Mouse (Mus musculus): ENCODE data around the gene Prkag1. TPM values are rescaled to one million over a fixed set of nuclear protein-coding genes. Genes with fewer than 3 reads are reported as not detected.

Gene Prkag1
- polyA plus RNA-seq, 1 experiment from 2014 or later, result 40.2 TPM

GRCm38 (mm10) chr15:98863451-98863958 is 32.2 kb upstream of the Prkag1 start:
- 95% methylated on average over 12 of the region's 12 CpGs for WGBS (ENCODE audit: missing documents)
- Histone ChIP-seq H3K27ac (no peak overlapping the region), H3K4me3 (ENCODE audit: inconsistent target) (no peak overlapping the region)

GRCm38 (mm10) chr15:98861701-98862410 is 30.5 kb upstream of the Prkag1 start:
- WGBS (ENCODE audit: missing documents), result 95% methylated on average over 15 of the region's 21 CpGs
- H3K36me3 ChIP-seq (ENCODE audit: inconsistent target), result peaks cover 97% of the 10 kb centered on the region
- no peak overlapping the region for H3K27ac ChIP-seq
- H3K79me2 ChIP-seq (ENCODE audit: inconsistent target), result peaks cover 54% of the 10 kb centered on the region
- H3K4me3 ChIP-seq (ENCODE audit: inconsistent target), result no peak overlapping the region

More at GRCm38 (mm10) chr15:98863451-98863958, 32.2 kb upstream of the Prkag1 start:
- Histone ChIP-seq H3K79me2 (ENCODE audit: inconsistent target) (peaks cover 70% of the 10 kb centered on the region), H3K36me3 (ENCODE audit: inconsistent target) (peaks cover 81% of the 10 kb centered on the region)

- Histone ChIP-seq H3K4me3 (ENCODE audit: inconsistent target) (no peak overlapping the region), H3K79me2 (ENCODE audit: inconsistent target) (peaks cover 44% of the 10 kb centered on the region), H3K36me3 (ENCODE audit: inconsistent target) (peaks cover 98% of the 10 kb centered on the region), H3K27ac (no peak overlapping the region)
- 97% methylated on average over 17 of the region's 18 CpGs for WGBS (ENCODE audit: missing documents)
Observed at GRCm38 (mm10) chr15:98860921-98861320, 29.6 kb upstream of the Prkag1 start.

GRCm38 (mm10) chr15:98859319-98860043 is 28.2 kb upstream of the Prkag1 start:
- WGBS (ENCODE audit: missing documents), result 96% methylated on average over 9 of the region's 9 CpGs
- Histone ChIP-seq H3K27ac (no peak overlapping the region), H3K4me3 (ENCODE audit: inconsistent target) (no peak overlapping the region), H3K79me2 (ENCODE audit: inconsistent target) (peaks cover 30% of the 10 kb centered on the region; the same call in 1 of the 2 replicates), H3K36me3 (ENCODE audit: inconsistent target) (peaks cover 98% of the 10 kb centered on the region)

DNA sequence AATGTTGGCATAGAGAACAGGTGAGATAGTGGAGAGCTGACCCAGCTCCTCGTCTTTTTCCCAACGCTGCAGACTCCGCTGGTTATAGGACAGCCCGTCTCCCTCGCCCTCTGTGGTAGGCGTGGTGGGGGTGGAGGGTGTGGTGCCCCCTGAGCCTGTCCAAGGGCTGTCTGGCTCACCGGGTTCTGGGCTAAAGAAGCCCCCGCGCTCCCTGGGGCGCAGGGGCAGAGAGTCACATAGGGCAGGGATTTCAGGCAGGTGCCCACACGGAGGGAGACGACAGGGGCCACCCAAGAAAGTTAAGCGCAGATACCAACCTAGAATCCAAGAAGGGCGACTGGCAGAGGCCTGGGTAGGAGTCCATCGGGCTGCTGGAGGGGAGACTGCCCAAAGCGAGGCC is 22.9 kb upstream of the Prkag1 start:
- Histone ChIP-seq H3K27ac (no peak overlapping the region), H3K4me3 (ENCODE audit: inconsistent target) (no peak overlapping the region), H3K36me3 (ENCODE audit: inconsistent target) (peaks cover 93% of the 10 kb centered on the region), H3K79me2 (ENCODE audit: inconsistent target) (peaks cover 34% of the 10 kb centered on the region; the same call in 1 of the 2 replicates)
- 91% methylated on average over 16 of the region's 16 CpGs for WGBS (ENCODE audit: missing documents)

GRCm38 (mm10) chr15:98853161-98853937 is 22.0 kb upstream of the Prkag1 start:
- H3K4me3 ChIP-seq (ENCODE audit: inconsistent target), result no peak overlapping the region
- H3K36me3 ChIP-seq (ENCODE audit: inconsistent target), result peaks cover 93% of the 10 kb centered on the region
- H3K27ac ChIP-seq, result no peak overlapping the region
- WGBS (ENCODE audit: missing documents), result 93% methylated on average over 28 of the region's 28 CpGs
- H3K79me2 ChIP-seq (ENCODE audit: inconsistent target), result peaks cover 43% of the 10 kb centered on the region

- no peak overlapping the region for H3K27ac ChIP-seq
- H3K79me2 ChIP-seq (ENCODE audit: inconsistent target), result peaks cover 49% of the 10 kb centered on the region
- WGBS (ENCODE audit: missing documents), result 95% methylated on average over 9 of the region's 9 CpGs
- peaks cover 93% of the 10 kb centered on the region for H3K36me3 ChIP-seq (ENCODE audit: inconsistent target)
- no peak overlapping the region for H3K4me3 ChIP-seq (ENCODE audit: inconsistent target)
Observed at GRCm38 (mm10) chr15:98852733-98853132, 21.4 kb upstream of the Prkag1 start.

DNA sequence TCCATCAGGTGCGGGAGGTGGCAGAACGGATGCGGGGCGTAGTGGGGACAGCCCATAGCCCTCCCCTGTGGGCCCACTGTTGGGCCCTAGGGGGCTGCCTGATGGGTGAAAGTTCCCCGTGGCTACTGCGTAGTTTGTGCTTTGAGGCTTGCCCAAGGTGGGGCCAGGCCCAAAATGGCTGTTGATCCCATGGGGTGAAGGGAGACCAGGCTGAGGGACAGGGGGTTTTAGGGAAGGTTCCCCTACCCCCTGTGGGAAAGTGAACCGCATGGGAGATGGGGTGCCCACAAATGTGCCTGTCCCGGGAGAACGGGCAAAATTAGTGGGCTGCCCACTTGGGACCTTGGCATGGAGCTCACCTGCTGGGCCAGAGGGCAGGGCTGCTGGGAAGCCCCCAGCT is 20.8 kb upstream of the Prkag1 start:
- Histone ChIP-seq H3K27ac (no peak overlapping the region), H3K4me3 (ENCODE audit: inconsistent target) (no peak overlapping the region), H3K79me2 (ENCODE audit: inconsistent target) (peaks cover 55% of the 10 kb centered on the region), H3K36me3 (ENCODE audit: inconsistent target) (peaks cover 93% of the 10 kb centered on the region)
- 89% methylated on average over 9 of the region's 9 CpGs for WGBS (ENCODE audit: missing documents)

DNA sequence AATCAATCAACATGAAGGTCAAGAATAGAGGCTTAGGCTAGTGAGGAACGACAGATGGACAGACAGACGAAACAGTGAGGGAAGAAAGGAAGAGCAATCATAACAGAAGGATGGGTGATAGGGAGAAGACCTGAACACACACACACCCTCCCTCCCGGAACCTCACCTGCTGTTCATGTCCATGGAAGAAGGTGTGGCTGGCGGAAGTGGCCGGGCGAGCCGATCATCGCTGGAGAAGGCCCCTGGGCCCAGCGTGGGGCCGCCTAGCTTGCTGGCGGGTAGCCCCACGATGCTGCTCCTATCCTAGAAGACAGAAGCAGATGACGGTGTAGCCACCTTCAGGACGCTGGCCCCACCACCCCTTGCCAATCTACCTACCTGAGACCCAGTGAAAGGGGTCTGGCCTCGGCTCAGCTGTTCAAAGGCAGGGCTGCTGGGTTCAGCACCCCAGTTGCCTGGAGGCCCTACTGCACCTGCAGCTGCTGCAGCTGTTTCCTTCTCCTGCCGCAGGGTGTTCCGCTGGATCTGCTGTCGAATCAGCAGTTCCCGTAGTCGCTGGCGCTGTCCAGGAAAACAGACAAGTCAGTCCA is 20.0 kb upstream of the Prkag1 start:
- H3K27ac ChIP-seq, result no peak overlapping the region
- WGBS (ENCODE audit: missing documents), result 94% methylated on average over 21 of the region's 21 CpGs
- H3K4me3 ChIP-seq (ENCODE audit: inconsistent target), result no peak overlapping the region
- peaks cover 60% of the 10 kb centered on the region for H3K79me2 ChIP-seq (ENCODE audit: inconsistent target)
- peaks cover 96% of the 10 kb centered on the region for H3K36me3 ChIP-seq (ENCODE audit: inconsistent target)

DNA sequence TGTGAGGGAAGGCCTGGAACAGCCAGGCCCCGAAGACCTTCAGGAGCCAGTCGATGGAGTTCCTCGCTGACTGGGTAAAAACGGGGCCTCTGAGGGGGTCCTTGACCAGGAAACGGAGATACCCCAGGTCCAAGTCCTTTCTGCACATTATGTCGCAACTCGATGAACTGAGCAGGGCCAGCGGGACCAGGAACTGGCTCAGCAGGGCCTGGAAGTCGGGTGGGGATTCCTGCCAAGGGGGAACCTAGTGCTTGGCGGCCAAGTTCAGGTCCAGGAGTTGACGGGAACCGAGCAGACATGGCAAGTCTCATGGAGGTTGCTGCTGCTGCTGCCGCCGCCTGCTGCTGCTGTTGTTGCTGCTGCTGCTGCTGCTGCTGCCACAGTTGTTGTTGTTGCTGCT is 19.3 kb upstream of the Prkag1 start:
- H3K27ac ChIP-seq, result no peak overlapping the region

DNA sequence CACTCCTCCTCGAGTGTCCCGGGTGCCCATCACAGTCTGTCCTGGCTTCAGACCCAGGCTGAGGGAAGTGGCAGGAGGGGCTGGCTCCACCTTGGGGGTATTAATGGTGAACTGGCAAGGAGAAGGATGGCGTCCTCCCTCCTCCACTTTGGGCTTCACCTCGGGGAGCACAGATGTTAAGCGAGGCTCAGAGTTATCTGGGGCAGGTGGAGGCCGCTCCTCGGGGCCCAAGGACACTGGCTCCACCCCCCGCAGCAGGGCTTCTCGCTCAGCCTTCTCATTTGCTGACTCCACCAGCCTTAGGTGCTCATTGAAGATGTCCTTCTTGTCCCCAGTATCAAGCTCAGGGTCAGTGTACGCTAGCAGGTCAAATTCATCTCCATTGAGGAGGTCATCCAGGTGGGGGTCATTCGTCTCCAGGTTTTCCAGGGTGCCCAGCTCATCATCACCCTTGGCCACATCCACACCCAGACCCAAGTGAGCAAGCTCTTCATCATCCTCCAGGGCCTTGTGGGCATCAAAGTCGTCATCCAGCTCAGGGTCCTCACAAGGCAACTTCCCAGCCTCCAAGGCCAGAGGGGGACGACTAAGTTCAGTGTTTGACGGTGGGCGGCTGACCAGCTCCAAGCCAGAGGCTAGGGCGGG is 18.8 kb upstream of the Prkag1 start:
- Histone ChIP-seq H3K36me3 (ENCODE audit: inconsistent target) (peaks cover 94% of the 10 kb centered on the region), H3K4me3 (ENCODE audit: inconsistent target) (no peak overlapping the region), H3K79me2 (ENCODE audit: inconsistent target) (peaks cover 72% of the 10 kb centered on the region), H3K27ac (no peak overlapping the region)
- 96% methylated on average over 9 of the region's 16 CpGs for WGBS (ENCODE audit: missing documents)

More for the DNA sequence above, 19.3 kb upstream of the Prkag1 start:
- WGBS (ENCODE audit: missing documents), result 88% methylated on average over 13 of the region's 14 CpGs
- peaks cover 96% of the 10 kb centered on the region for H3K36me3 ChIP-seq (ENCODE audit: inconsistent target)
- H3K4me3 ChIP-seq (ENCODE audit: inconsistent target), result no peak overlapping the region
- peaks cover 67% of the 10 kb centered on the region for H3K79me2 ChIP-seq (ENCODE audit: inconsistent target)

DNA sequence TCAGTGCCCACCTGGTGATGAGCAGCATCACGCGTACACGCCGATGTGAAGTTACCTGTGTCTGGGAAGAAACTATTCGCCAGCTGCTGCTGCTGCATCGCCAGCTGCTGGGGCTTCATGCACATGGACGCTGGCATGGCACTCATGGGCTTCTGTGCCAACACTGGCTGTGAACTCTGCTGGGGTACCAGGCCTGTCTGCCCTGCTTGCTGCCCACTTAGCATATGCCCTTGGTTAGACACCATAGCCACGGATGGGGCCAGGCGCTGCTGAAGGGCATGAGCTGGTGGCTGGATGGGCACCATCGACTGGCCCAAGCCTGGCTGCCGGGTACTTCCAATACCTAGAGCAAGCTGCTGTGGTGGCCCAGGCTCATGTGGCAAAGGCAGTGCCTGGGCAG is 17.8 kb upstream of the Prkag1 start:
- Histone ChIP-seq H3K79me2 (ENCODE audit: inconsistent target) (peaks cover 80% of the 10 kb centered on the region), H3K27ac (no peak overlapping the region), H3K4me3 (ENCODE audit: inconsistent target) (no peak overlapping the region), H3K36me3 (ENCODE audit: inconsistent target) (peaks cover 94% of the 10 kb centered on the region)
- WGBS (ENCODE audit: missing documents), result 97% methylated on average over 11 of the region's 11 CpGs

GRCm38 (mm10) chr15:98846140-98846539 is 14.8 kb upstream of the Prkag1 start:
- WGBS (ENCODE audit: missing documents), result 92% methylated on average over 8 of the region's 8 CpGs
- peaks cover 66% of the 10 kb centered on the region for H3K79me2 ChIP-seq (ENCODE audit: inconsistent target)
- no peak overlapping the region for H3K27ac ChIP-seq
- peaks cover 98% of the 10 kb centered on the region for H3K36me3 ChIP-seq (ENCODE audit: inconsistent target)
- H3K4me3 ChIP-seq (ENCODE audit: inconsistent target), result no peak overlapping the region

- Histone ChIP-seq H3K4me3 (ENCODE audit: inconsistent target) (no peak overlapping the region), H3K36me3 (ENCODE audit: inconsistent target) (peaks cover 98% of the 10 kb centered on the region), H3K79me2 (ENCODE audit: inconsistent target) (peaks cover 56% of the 10 kb centered on the region), H3K27ac (no peak overlapping the region)
- 92% methylated on average over 2 of the region's 2 CpGs for WGBS (ENCODE audit: missing documents)
Observed at GRCm38 (mm10) chr15:98845149-98845548, 13.8 kb upstream of the Prkag1 start.
